Mouse (Mus musculus) liver, embryonic 16.5 days (tissue): ENCODE measurements at regions not wholly inside any gene's neighbourhood (a gene's known extent, or its start where the extent isn't known, plus 50 kb on each side); places are given as distances from the start of the nearest gene placed in this dataset.

Experiments used
- ATAC-seq: fragments of 200-750 bp; cut with Nextera tagmentation; 2 replicates; pipeline ENCODE4 v1.8.0; 2017; ENCODE audit warnings: low read depth, mild to moderate bottlenecking, moderate number of reproducible peaks, moderate library complexity
- H3K27ac ChIP-seq: fragments of 300-500 bp; sonication (generic); 2 replicates; pipeline ENCODE4 v1.5.1; 2014; ENCODE audit warnings: mild to moderate bottlenecking, low read length
- H3K27me3 ChIP-seq: fragments of 300-500 bp; sonication (generic); 2 replicates; pipeline ENCODE4 v1.6.1; 2014; ENCODE audit warnings: low read depth, low read length, mixed read lengths; ENCODE audit not compliant: control insufficient read depth, insufficient read depth
- H3K36me3 ChIP-seq: fragments of 300-500 bp; sonication (generic); 2 replicates; pipeline ENCODE4 v1.6.1; 2014; ENCODE audit warnings: mild to moderate bottlenecking; ENCODE audit not compliant: control insufficient read depth, insufficient read depth
- H3K4me1 ChIP-seq: fragments of 300-500 bp; sonication (generic); 2 replicates; pipeline ENCODE4 v1.6.1; 2014; ENCODE audit warnings: low read depth, low read length, mixed read lengths; ENCODE audit not compliant: control insufficient read depth
- H3K4me2 ChIP-seq: fragments of 300-500 bp; sonication (generic); 2 replicates; pipeline ENCODE4 v1.6.1; 2014; ENCODE audit warnings: low read depth, low read length, mixed read lengths
- H3K4me3 ChIP-seq: fragments of 300-500 bp; sonication (generic); 2 replicates; pipeline ENCODE4 v1.5.1; 2014; ENCODE audit warnings: low read depth, mild to moderate bottlenecking, low read length
- H3K9ac ChIP-seq: fragments of 300-500 bp; sonication (generic); 2 replicates; pipeline ENCODE4 v1.6.1; 2014; ENCODE audit warnings: low read depth, low read length
- H3K9me3 ChIP-seq: fragments of 300-500 bp; sonication (generic); replicated peaks from 2 replicates; pipeline ENCODE4 v1.6.1; 2016; ENCODE audit warnings: low read length; ENCODE audit not compliant: control insufficient read depth
- WGBS: fragments of 180-500 bp; shearing (Covaris S2); extraction: QIAGEN DNeasy Blood & Tissue Kit; methylation state at CpG from one replicate; pipeline ENCODE4 v1.1.7; 2014; ENCODE audit not compliant: insufficient replicate concordance; 5-methylcytosine and 5-hydroxymethylcytosine counted together

DNA sequence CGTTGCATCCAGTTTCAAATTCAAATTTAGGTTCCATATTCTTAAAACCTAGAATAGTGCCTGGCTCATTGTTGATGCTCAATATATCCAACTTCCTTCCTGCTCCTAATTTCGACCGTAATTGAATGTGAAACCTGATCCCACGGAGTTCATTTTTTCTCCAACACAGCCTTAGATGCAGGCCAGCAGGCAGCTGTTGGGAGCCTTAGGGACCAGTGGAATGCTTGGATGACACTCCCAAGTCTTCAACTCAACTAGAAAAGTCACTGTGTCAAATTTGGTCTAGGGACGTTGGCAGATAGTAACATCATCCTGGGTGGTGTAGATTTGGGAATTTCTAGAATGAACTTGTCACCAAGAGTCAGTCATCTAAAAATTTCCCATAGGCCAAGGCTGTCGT lies 86.9 kb upstream of the Npas2 start:
- no peaks in the 10 kb centered on the region for H3K9me3 ChIP-seq
- no peak overlapping the region for H3K9ac ChIP-seq
- no peak overlapping the region for H3K4me3 ChIP-seq
- H3K4me1 ChIP-seq = peaks cover 2% of the 10 kb centered on the region
- no peaks in the 10 kb centered on the region for H3K36me3 ChIP-seq
- WGBS = 55% methylated on average over 6 of the region's 6 CpGs
- no peak overlapping the region for H3K4me2 ChIP-seq
- H3K27ac ChIP-seq = no peak overlapping the region
- ATAC-seq = no peak
- no peaks in the 10 kb centered on the region for H3K27me3 ChIP-seq

DNA sequence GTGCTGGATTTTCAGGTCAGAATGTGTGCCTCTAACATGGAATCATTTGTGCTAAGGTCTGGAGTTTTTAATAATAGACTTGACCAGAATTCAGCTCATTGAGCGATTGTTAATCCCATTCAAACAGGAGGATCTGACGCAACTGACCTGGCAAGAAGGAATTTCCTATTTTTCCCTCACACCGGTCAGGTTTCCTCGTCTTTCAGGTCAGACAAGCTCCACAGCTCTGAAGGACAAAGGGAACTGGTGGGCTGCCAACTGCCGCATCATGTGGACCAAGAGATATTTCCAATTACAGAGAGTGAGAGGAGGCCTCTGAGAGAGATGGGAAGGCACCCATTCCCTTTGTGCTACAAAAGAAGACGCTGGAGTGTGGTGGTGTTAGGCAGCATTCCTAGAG lies 77.2 kb upstream of the Npas2 start:
- no peaks in the 10 kb centered on the region for H3K9me3 ChIP-seq
- no peak for ATAC-seq
- no peaks in the 10 kb centered on the region for H3K4me1 ChIP-seq
- H3K36me3 ChIP-seq = no peaks in the 10 kb centered on the region
- no peaks in the 10 kb centered on the region for H3K27me3 ChIP-seq
- WGBS = 66% methylated on average over 6 of the region's 6 CpGs
- no peak overlapping the region for H3K27ac ChIP-seq
- no peak overlapping the region for H3K4me2 ChIP-seq
- H3K9ac ChIP-seq = no peak overlapping the region
- H3K4me3 ChIP-seq = no peak overlapping the region

- WGBS = 39% methylated on average over 8 of the region's 8 CpGs
- H3K27ac ChIP-seq = no peak overlapping the region
- no peaks in the 10 kb centered on the region for H3K27me3 ChIP-seq
- H3K4me2 ChIP-seq = no peak overlapping the region
- no peak for ATAC-seq
- H3K4me1 ChIP-seq = no peaks in the 10 kb centered on the region
- H3K9me3 ChIP-seq = no peaks in the 10 kb centered on the region
- no peak overlapping the region for H3K9ac ChIP-seq
- no peak overlapping the region for H3K4me3 ChIP-seq
- no peaks in the 10 kb centered on the region for H3K36me3 ChIP-seq
These were observed 71.1 kb upstream of the Npas2 start for GRCm38 (mm10) chr1:39122316-39123015.

GRCm38 (mm10) chr1:39123081-39123812 lies 70.3 kb upstream of the Npas2 start:
- no peak for ATAC-seq
- H3K4me1 ChIP-seq = no peaks in the 10 kb centered on the region
- WGBS = 22% methylated on average over 10 of the region's 10 CpGs
- H3K9me3 ChIP-seq = no peaks in the 10 kb centered on the region
- no peak overlapping the region for H3K4me2 ChIP-seq
- H3K27me3 ChIP-seq = no peaks in the 10 kb centered on the region
- H3K9ac ChIP-seq = no peak overlapping the region
- no peak overlapping the region for H3K4me3 ChIP-seq
- no peaks in the 10 kb centered on the region for H3K36me3 ChIP-seq
- H3K27ac ChIP-seq = no peak overlapping the region

GRCm38 (mm10) chr1:39123813-39124146 lies 69.8 kb upstream of the Npas2 start:
- Histone ChIP-seq H3K36me3 (no peaks in the 10 kb centered on the region), H3K4me1 (no peaks in the 10 kb centered on the region), H3K9ac (no peak overlapping the region), H3K4me2 (no peak overlapping the region), H3K4me3 (no peak overlapping the region), H3K27me3 (no peaks in the 10 kb centered on the region), H3K27ac (no peak overlapping the region), H3K9me3 (no peaks in the 10 kb centered on the region)
- WGBS = 63% methylated on average over 2 of the region's 2 CpGs
- no peak for ATAC-seq

GRCm38 (mm10) chr1:39134521-39134920 lies 59.0 kb upstream of the Npas2 start:
- H3K27ac ChIP-seq = no peak overlapping the region
- no peaks in the 10 kb centered on the region for H3K36me3 ChIP-seq
- ATAC-seq = no peak
- no peak overlapping the region for H3K4me2 ChIP-seq
- no peaks in the 10 kb centered on the region for H3K4me1 ChIP-seq
- no peaks in the 10 kb centered on the region for H3K27me3 ChIP-seq
- H3K9me3 ChIP-seq = no peaks in the 10 kb centered on the region
- H3K4me3 ChIP-seq = no peak overlapping the region
- 70% methylated on average over 2 of the region's 2 CpGs for WGBS
- no peak overlapping the region for H3K9ac ChIP-seq

GRCm38 (mm10) chr1:39143054-39143453 lies 50.5 kb upstream of the Npas2 start:
- Histone ChIP-seq H3K4me3 (no peak overlapping the region), H3K36me3 (no peaks in the 10 kb centered on the region), H3K9ac (no peak overlapping the region), H3K4me1 (no peaks in the 10 kb centered on the region), H3K27me3 (no peaks in the 10 kb centered on the region), H3K9me3 (no peaks in the 10 kb centered on the region), H3K4me2 (no peak overlapping the region), H3K27ac (no peak overlapping the region)
- 61% methylated on average over 2 of the region's 2 CpGs for WGBS
- ATAC-seq = no peak

- H3K9ac ChIP-seq = no peak overlapping the region
- H3K27me3 ChIP-seq = no peaks in the 10 kb centered on the region
- ATAC-seq = peak; percentile 71
These were observed 49.9 kb upstream of the Npas2 start for GRCm38 (mm10) chr1:39143626-39144025.

More at GRCm38 (mm10) chr1:39143626-39144025, 49.9 kb upstream of the Npas2 start:
- no peak overlapping the region for H3K4me2 ChIP-seq
- no peak overlapping the region for H3K4me3 ChIP-seq
- no peaks in the 10 kb centered on the region for H3K36me3 ChIP-seq
- WGBS = 56% methylated on average over 5 of the region's 5 CpGs
- no peaks in the 10 kb centered on the region for H3K4me1 ChIP-seq
- H3K27ac ChIP-seq = no peak overlapping the region
- no peaks in the 10 kb centered on the region for H3K9me3 ChIP-seq
